Mouse (Mus musculus) hindbrain, postnatal 0 days (tissue): ENCODE results near the gene Frrs1l. TPM values are rescaled to one million over a fixed set of nuclear protein-coding genes. Genes with fewer than 3 reads are reported as not detected.

ENCODE experiments used
- ATAC-seq: fragments of 200-750 bp; cut with Nextera tagmentation; 2 replicates; pipeline ENCODE4 v1.8.0; 2017; ENCODE audit warnings: mild to moderate bottlenecking, moderate TSS enrichment, moderate library complexity
- DNase-seq: peaks from one replicate; pipeline ENCODE4 v3.0.0-alpha.2; 2015; ENCODE audit warnings: low spot score
- H3K27ac ChIP-seq: fragments of 300-500 bp; sonication (generic); 2 replicates; pipeline ENCODE4 v1.5.1; 2014; ENCODE audit warnings: mild to moderate bottlenecking
- H3K27me3 ChIP-seq: fragments of 300-500 bp; sonication (generic); 2 replicates; pipeline ENCODE4 v1.6.1; 2014; ENCODE audit warnings: low read length, mixed read lengths; ENCODE audit not compliant: insufficient read depth
- H3K36me3 ChIP-seq: fragments of 300-500 bp; sonication (generic); 2 replicates; pipeline ENCODE4 v1.6.1; 2014; ENCODE audit warnings: low read length, mixed read lengths; ENCODE audit not compliant: insufficient read depth
- H3K4me1 ChIP-seq: fragments of 300-500 bp; sonication (generic); 2 replicates; pipeline ENCODE4 v1.6.1; 2014; ENCODE audit warnings: antibody characterized with exemption, low read length, mixed read lengths; ENCODE audit not compliant: insufficient read depth
- H3K4me2 ChIP-seq: fragments of 300-500 bp; sonication (generic); 2 replicates; pipeline ENCODE4 v1.6.1; 2014; ENCODE audit warnings: low read depth, mild to moderate bottlenecking, low read length, moderate library complexity, mixed read lengths
- H3K4me3 ChIP-seq: fragments of 300-500 bp; sonication (generic); 2 replicates; pipeline ENCODE4 v1.5.1; 2014; ENCODE audit warnings: low read length
- H3K9ac ChIP-seq: fragments of 300-500 bp; sonication (generic); replicated peaks from 2 replicates; pipeline ENCODE4 v1.6.1; 2014; ENCODE audit warnings: mild to moderate bottlenecking, low read length, moderate library complexity, mixed read lengths
- H3K9me3 ChIP-seq: fragments of 300-500 bp; sonication (generic); 2 replicates; pipeline ENCODE4 v1.6.1; 2016; ENCODE audit warnings: low read length, mixed read lengths
- CTCF ChIP-seq: IDR thresholded peaks from 2 replicates; pipeline ENCODE4 v1.5.1; 2016; ENCODE audit warnings: antibody characterized with exemption, control low read depth, low read depth
- WGBS: fragments of 180-500 bp; shearing (Covaris S2); extraction: QIAGEN DNeasy Blood & Tissue Kit; methylation state at CpG from one replicate; pipeline ENCODE4 v1.1.7; 2014; 5-methylcytosine and 5-hydroxymethylcytosine counted together
- polyA plus RNA-seq: library from polyadenylated mRNA; unstranded; fragments of >200 nt; fragmentation: Nextera tagmentation; extraction: Ambion mirVana; gene quantifications from 2 replicates; pipeline ENCODE4 v1.2.1, GENCODE M21; 2015
- total RNA-seq: library from RNA; depleted of rRNA; stranded (reverse); fragments of >200 nt; gene quantifications from 2 replicates; pipeline ENCODE4 v1.2.3, GENCODE M21; 2014; rRNA removed

The Frrs1l gene
- total and polyA plus RNA-seq, 2 experiments from 2014 or later: 22.5 to 38.1 TPM

DNA sequence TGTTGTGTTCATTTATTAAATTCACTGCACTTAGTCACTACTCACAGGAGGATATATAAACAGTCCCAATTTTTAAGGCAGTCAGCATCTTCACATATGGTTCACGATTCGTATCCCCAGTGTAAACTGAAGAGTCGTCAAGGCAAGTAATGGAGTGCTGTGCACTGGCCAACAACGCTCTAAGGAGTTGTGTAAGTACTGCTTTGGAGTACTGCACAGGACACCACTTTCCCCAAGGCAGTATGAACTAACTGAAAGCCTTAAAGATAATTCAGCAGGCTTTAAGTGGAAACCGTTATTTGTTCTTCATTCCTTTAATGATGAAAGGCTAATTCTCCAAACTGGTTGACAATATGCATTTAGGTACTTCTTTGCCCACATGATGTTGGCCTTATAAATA, 82.5 kb downstream of the Frrs1l start:
- Histone ChIP-seq H3K4me1 (no peaks in the 10 kb centered on the region), H3K9ac (no peak overlapping the region), H3K27ac (no peak overlapping the region), H3K9me3 (no peaks in the 10 kb centered on the region), H3K4me3 (no peak overlapping the region), H3K4me2 (no peak overlapping the region), H3K27me3 (no peaks in the 10 kb centered on the region), H3K36me3 (peaks cover 40% of the 10 kb centered on the region; the same call in 1 of the 2 replicates)
- no peak for ATAC-seq
- TF ChIP-seq CTCF: no peak
- WGBS: 88% methylated on average over 5 of the region's 5 CpGs
- no peak for DNase-seq

Other genes starting within 250 kb of the Frrs1l start
- 0.16 and 0.54 TPM in 2 replicates for gene Actl7b, start 248.9 kb downstream of the Frrs1l start, total RNA-seq
- not detected in 2 replicates for gene Actl7b, start 248.9 kb downstream of the Frrs1l start, polyA plus RNA-seq
- gene Actl7a, start 247.0 kb downstream of the Frrs1l start, total RNA-seq: not detected in 2 replicates
- gene Actl7a, start 247.0 kb downstream of the Frrs1l start, polyA plus RNA-seq: not detected in 2 replicates
- 94.6 and 95.6 TPM in 2 replicates for gene Elp1, start 188.1 kb downstream of the Frrs1l start, total RNA-seq
- 41.6 and 44.2 TPM in 2 replicates for gene Elp1, start 188.1 kb downstream of the Frrs1l start, polyA plus RNA-seq
- 9.1 and 9.6 TPM in 2 replicates for gene Fam206a, start 188.0 kb downstream of the Frrs1l start, total RNA-seq
- 9.4 and 9.7 TPM in 2 replicates for gene Fam206a, start 188.0 kb downstream of the Frrs1l start, polyA plus RNA-seq
- 9.5 and 16.3 TPM in 2 replicates for gene Ctnnal1, start 125.2 kb downstream of the Frrs1l start, total RNA-seq
- 17.8 and 20.2 TPM in 2 replicates for gene Ctnnal1, start 125.2 kb downstream of the Frrs1l start, polyA plus RNA-seq
- 27.9 and 31.6 TPM in 2 replicates for gene Tmem245, start 43.0 kb downstream of the Frrs1l start, total RNA-seq
- 11.4 and 12.3 TPM in 2 replicates for gene Tmem245, start 43.0 kb downstream of the Frrs1l start, polyA plus RNA-seq
- gene Epb41l4b, start 153.0 kb upstream of the Frrs1l start, total RNA-seq: 13.9 and 14.7 TPM in 2 replicates
- gene Epb41l4b, start 153.0 kb upstream of the Frrs1l start, polyA plus RNA-seq: 4.2 and 4.4 TPM in 2 replicates